Mouse (Mus musculus): ENCODE data around the gene Trabd.

- no peak for TF ChIP-seq POLR2A (IDR thresholded peaks at IDR 0.05; ENCODE audit: insufficient read length, low read depth)
- no peak for TF ChIP-seq MYOG (IDR thresholded peaks at IDR 0.05; ENCODE audit: control insufficient read depth in 1 of 3, insufficient read depth in 1 of 3, insufficient read length in 2 of 3, low read depth in 2 of 3)
- TF ChIP-seq TCF12 (IDR thresholded peaks at IDR 0.05; ENCODE audit: insufficient read depth, poor library complexity, severe bottlenecking), result no peak
- TF ChIP-seq E2F4 (IDR thresholded peaks at IDR 0.05; ENCODE audit: insufficient read depth), result no peak
- TF ChIP-seq MYOD1 (IDR thresholded peaks at IDR 0.05; ENCODE audit: control insufficient read depth in 1 of 3, insufficient read length in 2 of 3, low read depth in 2 of 3), result no peak
- TF ChIP-seq MAX (IDR thresholded peaks at IDR 0.05; ENCODE audit: low read depth), result no peak
Observed at GRCm38 (mm10) chr15:89069336-89069840, 5.5 kb upstream of the Trabd start.

Measured in myocyte (in vitro differentiated cells).